Mouse (Mus musculus) lung, embryonic 14.5 days (tissue): ENCODE data around the gene Scyl1. TPM values are rescaled to one million over a fixed set of nuclear protein-coding genes. Genes with fewer than 3 reads are reported as not detected.

Experiments used
- ATAC-seq: fragments of 200-750 bp; cut with Nextera tagmentation; 2 replicates; pipeline ENCODE4 v1.8.0; 2017; ENCODE audit warnings: mild to moderate bottlenecking, moderate TSS enrichment, moderate library complexity; ENCODE audit not compliant: insufficient read depth
- DNase-seq: peaks from one replicate; pipeline ENCODE4 v3.0.0-alpha.2; 2015
- H3K27ac ChIP-seq: fragments of 300-500 bp; sonication (generic); 2 replicates; pipeline ENCODE4 v1.5.1; 2014; ENCODE audit warnings: low read depth, mild to moderate bottlenecking, moderate library complexity
- H3K27me3 ChIP-seq: fragments of 300-500 bp; sonication (generic); 2 replicates; pipeline ENCODE4 v1.6.1; 2014; ENCODE audit warnings: low read length, control low read depth; ENCODE audit not compliant: insufficient read depth
- H3K36me3 ChIP-seq: fragments of 300-500 bp; sonication (generic); 2 replicates; pipeline ENCODE4 v1.6.1; 2014; ENCODE audit warnings: control low read depth; ENCODE audit not compliant: insufficient read depth
- H3K4me1 ChIP-seq: fragments of 300-500 bp; sonication (generic); 2 replicates; pipeline ENCODE4 v1.6.1; 2014; ENCODE audit warnings: antibody characterized with exemption, control low read depth; ENCODE audit not compliant: insufficient read depth
- H3K4me2 ChIP-seq: fragments of 300-500 bp; sonication (generic); 2 replicates; pipeline ENCODE4 v1.6.1; 2014; ENCODE audit warnings: mild to moderate bottlenecking
- H3K4me3 ChIP-seq: fragments of 300-500 bp; sonication (generic); 2 replicates; pipeline ENCODE4 v1.5.1; 2014; ENCODE audit warnings: low read depth, low read length
- H3K9ac ChIP-seq: fragments of 300-500 bp; sonication (generic); 2 replicates; pipeline ENCODE4 v1.6.1; 2014
- H3K9me3 ChIP-seq: fragments of 300-500 bp; sonication (generic); 2 replicates; pipeline ENCODE4 v1.6.1; 2016; ENCODE audit warnings: low read depth, low read length, control low read depth
- CTCF ChIP-seq: IDR thresholded peaks from 2 replicates; pipeline ENCODE4 v1.5.1; 2016; ENCODE audit warnings: antibody characterized with exemption, low read depth
- WGBS: fragments of 180-500 bp; shearing (Covaris S2); extraction: QIAGEN DNeasy Blood & Tissue Kit; methylation state at CpG from one replicate; pipeline ENCODE4 v1.1.7; 2014; 5-methylcytosine and 5-hydroxymethylcytosine counted together
- polyA plus RNA-seq: library from polyadenylated mRNA; unstranded; fragments of >200 nt; fragmentation: Nextera tagmentation; extraction: Ambion mirVana; gene quantifications from 2 replicates; pipeline ENCODE4 v1.2.1, GENCODE M21; 2014

Scyl1 gene
- polyA plus RNA-seq, 1 experiment from 2014 or later, result 84.5 TPM

DNA sequence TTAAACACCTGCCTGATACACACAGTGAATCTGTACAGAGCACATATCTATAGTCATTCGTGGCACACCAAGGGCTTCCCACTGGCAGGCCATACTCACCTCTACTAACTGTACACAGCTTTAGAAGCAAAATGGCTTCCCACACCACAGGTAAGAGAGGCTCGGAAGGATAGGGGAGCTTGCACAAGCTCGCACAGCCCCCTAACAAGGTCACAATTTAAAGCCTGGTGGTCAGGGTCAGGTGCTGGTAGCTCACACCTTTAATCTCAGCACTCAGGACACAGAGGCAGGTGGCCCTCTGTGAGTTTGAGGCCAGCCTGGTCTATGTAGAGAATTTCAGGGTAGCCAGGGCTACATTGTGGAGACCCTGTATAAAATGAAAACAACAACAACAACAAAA lies 42.3 kb upstream of the Scyl1 start:
- H3K4me3 ChIP-seq, result no peak overlapping the region
- H3K36me3 ChIP-seq, result no peaks in the 10 kb centered on the region
- DNase-seq (no peak), ATAC-seq (no peak)
- no peaks in the 10 kb centered on the region for H3K9me3 ChIP-seq
- H3K27me3 ChIP-seq, result no peaks in the 10 kb centered on the region
- H3K27ac ChIP-seq, result no peak overlapping the region
- no peak for TF ChIP-seq CTCF
- H3K4me1 ChIP-seq, result peaks cover 40% of the 10 kb centered on the region
- H3K4me2 ChIP-seq, result no peak overlapping the region
- 80% methylated on average over 3 of the region's 3 CpGs for WGBS
- H3K9ac ChIP-seq, result no peak overlapping the region

DNA sequence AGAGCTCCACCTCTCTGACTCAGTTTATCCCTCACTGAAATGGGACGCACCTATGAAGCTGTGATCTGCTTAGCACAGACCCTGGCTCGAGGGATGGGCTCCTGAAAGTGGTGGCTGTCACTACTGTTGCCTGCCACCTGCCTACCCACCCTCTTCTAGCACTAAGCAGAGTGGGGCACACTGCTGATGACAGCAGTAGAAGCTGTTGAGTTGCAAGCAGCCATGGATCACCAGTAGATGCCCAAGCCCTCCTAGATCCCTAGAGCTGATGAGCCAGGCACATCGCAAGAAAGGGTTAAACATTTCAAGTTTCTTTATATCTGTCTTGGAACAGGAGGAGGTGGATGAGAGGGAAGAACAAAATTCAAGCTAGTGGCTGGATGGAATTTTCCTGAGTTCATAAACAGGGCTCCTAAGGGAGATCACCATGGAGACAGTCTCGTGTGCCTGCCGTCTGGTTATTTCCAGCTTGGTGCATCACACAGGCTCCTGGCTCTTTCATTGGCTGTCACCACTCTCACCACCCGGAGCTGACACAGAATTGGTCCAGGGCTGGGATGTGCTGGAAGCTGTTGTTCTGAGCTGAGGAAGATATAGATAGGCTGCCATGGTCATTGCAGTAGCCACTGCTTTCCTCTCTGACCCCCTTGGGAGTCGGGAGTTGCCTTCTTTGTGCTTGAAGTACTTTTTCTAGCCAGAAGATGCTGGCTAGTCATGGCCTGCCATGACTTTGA lies 40.7 kb upstream of the Scyl1 start:
- H3K4me3 ChIP-seq, result no peak overlapping the region
- peak; percentile 82 for DNase-seq
- H3K9ac ChIP-seq, result no peak overlapping the region
- H3K4me2 ChIP-seq, result no peak overlapping the region; the same call in 1 of the 2 replicates
- 36% methylated on average over 7 of the region's 7 CpGs for WGBS
- no peaks in the 10 kb centered on the region for H3K27me3 ChIP-seq
- H3K4me1 ChIP-seq, result peaks cover 39% of the 10 kb centered on the region
- no peak for TF ChIP-seq CTCF
- no peaks in the 10 kb centered on the region for H3K36me3 ChIP-seq
- H3K9me3 ChIP-seq, result no peaks in the 10 kb centered on the region
- H3K27ac ChIP-seq, result peak overlapping the region; percentile 95
- peak; percentile 69 for ATAC-seq

DNA sequence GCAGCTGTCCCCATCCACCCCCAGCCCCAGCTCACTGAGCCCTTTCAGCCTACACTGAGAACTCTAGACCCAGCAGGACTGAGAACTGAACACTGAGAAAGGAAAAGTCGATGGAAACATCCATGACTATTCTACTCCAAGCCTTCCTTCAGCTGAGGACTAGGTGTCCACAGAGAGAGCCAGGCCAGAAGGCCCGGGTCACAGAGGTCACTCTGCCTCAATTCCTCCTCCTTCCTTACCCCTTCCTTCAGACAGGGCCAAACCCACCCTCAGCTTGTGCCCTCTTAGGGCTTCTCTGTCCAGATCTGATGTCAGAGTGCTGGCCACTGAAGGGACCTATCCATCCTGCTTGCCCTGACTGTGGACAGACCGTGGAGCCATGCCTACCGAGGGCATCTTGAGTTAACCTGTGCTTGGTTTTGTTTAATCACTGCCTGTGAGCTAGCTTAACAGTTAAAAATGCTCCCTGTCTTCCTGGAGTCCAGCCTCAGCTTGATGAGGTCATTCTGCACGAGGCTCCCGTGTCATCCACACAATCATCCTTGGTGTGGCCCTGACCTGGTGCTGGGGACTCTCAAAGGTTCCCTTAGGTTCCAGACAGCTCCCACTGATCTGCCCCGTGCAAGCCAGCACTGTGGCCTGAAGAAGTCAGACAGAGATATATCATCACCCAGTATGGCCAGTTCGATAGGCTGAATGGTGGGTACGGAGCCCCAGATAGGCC lies 39.8 kb upstream of the Scyl1 start:
- 54% methylated on average over 9 of the region's 9 CpGs for WGBS
- H3K36me3 ChIP-seq, result no peaks in the 10 kb centered on the region
- H3K27ac ChIP-seq, result peak overlapping the region; percentile 95

DNA sequence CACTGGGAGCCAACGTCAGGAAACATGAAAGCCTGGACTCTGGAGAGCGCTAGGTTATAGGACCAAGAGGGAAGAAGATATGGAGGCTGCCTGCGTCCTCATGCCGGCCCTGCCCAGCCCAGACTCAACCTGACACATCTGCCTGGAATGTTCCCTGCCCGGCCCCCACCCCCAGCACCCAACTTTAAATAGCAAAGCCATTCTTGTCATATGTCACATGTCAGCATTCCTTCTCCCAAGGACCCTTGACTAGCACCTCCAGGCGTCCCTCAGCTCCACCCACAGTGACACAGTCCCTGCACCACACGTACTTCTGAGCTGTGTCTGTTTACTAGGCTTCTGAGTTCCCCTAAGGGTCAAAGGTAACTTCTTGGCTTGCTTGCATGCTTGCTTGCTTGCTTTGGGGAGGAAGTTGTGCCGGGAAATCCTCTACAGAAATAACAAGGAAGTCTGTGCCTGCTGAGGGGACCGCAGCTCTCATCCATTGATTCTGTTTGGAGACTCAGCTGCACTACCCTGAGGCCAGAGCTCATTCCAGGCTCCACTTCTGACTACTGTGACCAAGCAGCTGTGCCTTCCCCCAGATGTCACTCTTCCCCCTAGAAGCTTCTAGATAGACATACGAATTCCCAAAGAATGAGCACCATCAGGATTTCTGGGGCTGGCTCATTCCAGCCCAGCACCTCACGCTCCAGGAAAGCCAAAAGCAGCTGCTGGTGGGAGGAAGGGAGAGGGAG lies 39.1 kb upstream of the Scyl1 start:
- peak overlapping the region; percentile 40; the same call in 1 of the 2 replicates for H3K4me2 ChIP-seq
- peaks cover 54% of the 10 kb centered on the region for H3K4me1 ChIP-seq
- no peak overlapping the region for H3K4me3 ChIP-seq
- 15% methylated on average over 11 of the region's 11 CpGs for WGBS
- H3K9me3 ChIP-seq, result no peaks in the 10 kb centered on the region
- H3K9ac ChIP-seq, result peak overlapping the region; percentile 28
- peak overlapping the region; percentile 95 for H3K27ac ChIP-seq
- TF ChIP-seq CTCF, result no peak
- DNase-seq (peak; percentile 75), ATAC-seq (peak; percentile 58)
- no peaks in the 10 kb centered on the region for H3K27me3 ChIP-seq
- H3K36me3 ChIP-seq, result no peaks in the 10 kb centered on the region

More for the DNA sequence above, 39.8 kb upstream of the Scyl1 start:
- H3K9ac ChIP-seq, result peak overlapping the region; percentile 28
- ATAC-seq, result peak; percentile 16; the same call in 1 of the 2 replicates
- peaks cover 47% of the 10 kb centered on the region for H3K4me1 ChIP-seq
- no peak for TF ChIP-seq CTCF
- no peaks in the 10 kb centered on the region for H3K9me3 ChIP-seq
- H3K4me2 ChIP-seq, result peak overlapping the region; percentile 40; the same call in 1 of the 2 replicates
- no peak overlapping the region for H3K4me3 ChIP-seq
- no peak for DNase-seq
- H3K27me3 ChIP-seq, result no peaks in the 10 kb centered on the region

DNA sequence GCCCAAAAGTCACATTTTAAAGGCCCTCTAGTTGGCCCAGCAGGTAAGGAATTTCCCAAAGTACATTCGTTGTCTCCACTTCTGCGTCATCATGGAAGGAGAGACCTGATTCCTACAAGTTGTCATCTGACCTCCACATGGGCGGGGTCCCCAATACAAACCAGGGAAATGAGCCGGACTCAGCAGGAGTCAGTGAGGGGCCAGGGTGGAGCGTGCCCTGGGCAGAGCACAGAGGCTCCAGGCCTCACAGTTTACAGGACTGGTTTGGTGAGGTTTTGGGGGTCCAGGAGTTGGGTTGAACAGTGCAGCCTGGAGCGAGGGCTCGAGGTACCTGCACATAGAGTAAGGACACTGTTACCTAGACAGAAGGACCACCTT lies 38.5 kb upstream of the Scyl1 start:
- peak overlapping the region; percentile 95 for H3K27ac ChIP-seq
- 38% methylated on average over 7 of the region's 7 CpGs for WGBS
- H3K4me2 ChIP-seq, result peak overlapping the region; percentile 40; the same call in 1 of the 2 replicates
- ATAC-seq (0 out of 2 replicates have a peak, but pooled peaks have one; percentile 22), DNase-seq (peak; percentile 47)
- no peaks in the 10 kb centered on the region for H3K9me3 ChIP-seq
- H3K9ac ChIP-seq, result peak overlapping the region; percentile 20; the same call in 1 of the 2 replicates
- no peaks in the 10 kb centered on the region for H3K27me3 ChIP-seq
- TF ChIP-seq CTCF, result no peak
- H3K36me3 ChIP-seq, result no peaks in the 10 kb centered on the region
- peaks cover 60% of the 10 kb centered on the region for H3K4me1 ChIP-seq
- no peak overlapping the region for H3K4me3 ChIP-seq

DNA sequence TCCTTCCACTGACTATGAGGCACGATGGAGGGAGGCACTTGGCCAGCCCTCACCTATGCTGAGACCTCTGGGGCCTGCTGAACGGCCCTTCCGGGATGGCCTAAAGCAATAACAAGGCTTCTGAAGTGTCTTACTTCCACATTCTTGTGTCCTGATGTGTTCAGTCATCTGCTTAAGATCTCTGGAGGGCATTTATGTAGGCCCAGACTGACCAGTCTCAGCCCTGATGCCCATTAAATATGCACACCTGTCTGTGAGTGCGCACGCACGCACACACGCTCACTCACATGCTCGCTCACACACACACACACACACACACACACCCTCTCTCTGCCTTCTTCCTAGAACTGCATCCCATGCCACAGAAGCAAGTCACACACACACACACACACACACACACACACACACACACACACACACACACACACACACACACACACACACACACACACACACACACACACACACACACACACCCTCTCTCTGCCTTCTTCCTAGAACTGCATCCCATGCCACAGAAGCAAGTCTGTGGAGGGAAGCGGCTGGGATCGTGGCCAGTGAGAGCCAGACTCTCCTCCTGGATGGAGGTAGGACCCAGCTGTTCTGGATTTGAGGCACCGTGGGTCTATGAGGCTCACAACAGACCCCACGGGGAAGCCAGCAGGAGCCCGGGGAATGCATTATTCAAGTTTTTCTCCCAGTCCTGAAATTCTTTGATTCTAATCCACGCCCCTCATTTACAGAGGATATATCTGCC lies 37.9 kb upstream of the Scyl1 start:
- 53% methylated on average over 14 of the region's 14 CpGs for WGBS
- Histone ChIP-seq H3K36me3 (no peaks in the 10 kb centered on the region), H3K4me1 (peaks cover 65% of the 10 kb centered on the region), H3K4me2 (peak overlapping the region; percentile 40; the same call in 1 of the 2 replicates), H3K4me3 (no peak overlapping the region), H3K9me3 (no peaks in the 10 kb centered on the region), H3K27me3 (no peaks in the 10 kb centered on the region), H3K27ac (peak overlapping the region; percentile 95), H3K9ac (peak overlapping the region; percentile 20; the same call in 1 of the 2 replicates)
- ATAC-seq (no peak), DNase-seq (peak; percentile 50)
- no peak for TF ChIP-seq CTCF
